23 mouse cellular contexts compared by ENCODE assay signal in genomic region chr4:123707340-123707739, GRCm38 (mm10).
"Had no signal": no experiment of that assay in that cellular context is flagged by ENCODE, and none has a peak within 500 bp of the region (broad histone marks: within the 10 kb centered on the region; RNA-seq: fewer than 3 reads in every experiment).

No protein-coding gene starts in this region.

- H3K4me3 ChIP-seq: layer of hippocampus, adult 2 months; limb, embryonic 10.5 days; limb, embryonic 13.5 days; liver, embryonic 15.5 days; megakaryocyte, embryonic 14.5 days; midbrain, embryonic 10.5 days; neural tube, embryonic 12.5 days; neural tube, embryonic 15.5 days; stomach, embryonic 15.5 days had no signal

- H3K9me3 ChIP-seq: limb, embryonic 10.5 days; limb, embryonic 13.5 days; liver, embryonic 15.5 days; midbrain, embryonic 10.5 days; neural tube, embryonic 12.5 days; neural tube, embryonic 15.5 days; stomach, embryonic 15.5 days had no signal

- H3K27me3 ChIP-seq: limb, embryonic 13.5 days; liver, embryonic 15.5 days; neural tube, embryonic 12.5 days; neural tube, embryonic 15.5 days; stomach, embryonic 15.5 days had no signal

- H3K4me1 ChIP-seq: limb, embryonic 10.5 days; limb, embryonic 13.5 days; liver, embryonic 15.5 days; midbrain, embryonic 10.5 days; neural tube, embryonic 12.5 days; neural tube, embryonic 15.5 days; stomach, embryonic 15.5 days had no signal

- ATAC-seq: intestine, embryonic 16.5 days had no signal

- H3K9ac ChIP-seq: limb, embryonic 13.5 days; liver, embryonic 15.5 days; neural tube, embryonic 12.5 days; neural tube, embryonic 15.5 days; stomach, embryonic 15.5 days had no signal

- H3K27ac ChIP-seq: layer of hippocampus, adult 2 months; limb, embryonic 10.5 days; limb, embryonic 13.5 days; liver, embryonic 15.5 days; macrophage; midbrain, embryonic 10.5 days; neural tube, embryonic 12.5 days; neural tube, embryonic 15.5 days; stomach, embryonic 15.5 days had no signal

- DNase-seq: kidney, adult 18-20 months; kidney, adult 9 months; kidney, postnatal 14 days; kidney, postnatal 4 days; layer of hippocampus, adult 9-11 months; liver; lung, adult 2 months; midbrain, embryonic 14.5 days; right cerebral cortex, adult 18-20 months; right cerebral cortex, postnatal 14 days; right cerebral cortex, postnatal 4 days; thymus, postnatal 25 days had no signal

- H3K4me2 ChIP-seq: limb, embryonic 13.5 days; liver, embryonic 15.5 days; neural tube, embryonic 12.5 days; neural tube, embryonic 15.5 days; stomach, embryonic 15.5 days had no signal
